Mouse (Mus musculus): ENCODE measurements around the gene Prlr. TPM values are rescaled to one million over a fixed set of nuclear protein-coding genes. Genes with fewer than 3 reads are reported as not detected.

Gene Prlr
- polyA plus RNA-seq, 1 experiment from 2014 or later, result 2.0 TPM

DNA sequence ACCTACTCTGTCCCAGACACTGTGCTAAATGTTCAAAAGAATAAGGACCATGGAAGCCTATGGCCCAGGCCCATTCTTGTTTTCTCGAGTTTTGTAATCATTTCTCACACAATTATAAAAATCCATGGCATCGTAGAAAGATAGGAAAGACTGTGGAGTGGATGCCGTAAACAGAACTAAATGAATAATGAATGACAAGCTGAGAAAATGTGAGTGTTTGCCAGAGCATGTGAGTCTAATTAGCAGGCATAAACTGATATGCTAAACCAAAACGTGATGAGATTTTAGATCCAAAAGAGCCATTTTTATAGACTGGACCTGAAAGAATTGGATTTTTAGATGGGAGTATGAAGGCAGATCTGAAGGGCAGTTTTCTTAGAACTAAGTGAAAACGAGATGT is 87.8 kb downstream of the Prlr start:
- H3K27me3 ChIP-seq (replicated peaks), result no peaks in the 10 kb centered on the region
- H3K4me3 ChIP-seq, result no peak overlapping the region
- no peaks in the 10 kb centered on the region for H3K36me3 ChIP-seq
- H3K9me3 ChIP-seq (replicated peaks), result no peaks in the 10 kb centered on the region
- no peak for ATAC-seq (ENCODE audit: insufficient number of reproducible peaks, low FRiP score)
- 81% methylated on average over 5 of the region's 5 CpGs for WGBS
- H3K9ac ChIP-seq, result no peak overlapping the region
- H3K4me2 ChIP-seq, result no peak overlapping the region
- H3K27ac ChIP-seq (ENCODE audit: poor library complexity, severe bottlenecking), result no peak overlapping the region
- H3K4me1 ChIP-seq (replicated peaks), result no peaks in the 10 kb centered on the region

- Histone ChIP-seq H3K4me3 (no peak overlapping the region), H3K9me3 (replicated peaks) (no peaks in the 10 kb centered on the region), H3K4me1 (replicated peaks) (no peaks in the 10 kb centered on the region), H3K9ac (no peak overlapping the region), H3K27me3 (replicated peaks) (no peaks in the 10 kb centered on the region), H3K4me2 (no peak overlapping the region), H3K27ac (ENCODE audit: poor library complexity, severe bottlenecking) (no peak overlapping the region), H3K36me3 (no peaks in the 10 kb centered on the region)
- WGBS, result 44% methylated on average over 3 of the region's 3 CpGs
- ATAC-seq (ENCODE audit: insufficient number of reproducible peaks, low FRiP score), result no peak
Measured at GRCm38 (mm10) chr15:10267251-10267650, 90.2 kb downstream of the Prlr start.

- no peaks in the 10 kb centered on the region for H3K36me3 ChIP-seq
- H3K4me1 ChIP-seq (replicated peaks), result no peaks in the 10 kb centered on the region
- H3K27ac ChIP-seq (ENCODE audit: poor library complexity, severe bottlenecking), result no peak overlapping the region
- H3K4me3 ChIP-seq, result no peak overlapping the region
- no peak for ATAC-seq (ENCODE audit: insufficient number of reproducible peaks, low FRiP score)
- H3K9me3 ChIP-seq (replicated peaks), result no peaks in the 10 kb centered on the region
- H3K4me2 ChIP-seq, result no peak overlapping the region
- H3K27me3 ChIP-seq (replicated peaks), result no peaks in the 10 kb centered on the region
- no peak overlapping the region for H3K9ac ChIP-seq
Measured at GRCm38 (mm10) chr15:10276386-10276785, 99.3 kb downstream of the Prlr start.

DNA sequence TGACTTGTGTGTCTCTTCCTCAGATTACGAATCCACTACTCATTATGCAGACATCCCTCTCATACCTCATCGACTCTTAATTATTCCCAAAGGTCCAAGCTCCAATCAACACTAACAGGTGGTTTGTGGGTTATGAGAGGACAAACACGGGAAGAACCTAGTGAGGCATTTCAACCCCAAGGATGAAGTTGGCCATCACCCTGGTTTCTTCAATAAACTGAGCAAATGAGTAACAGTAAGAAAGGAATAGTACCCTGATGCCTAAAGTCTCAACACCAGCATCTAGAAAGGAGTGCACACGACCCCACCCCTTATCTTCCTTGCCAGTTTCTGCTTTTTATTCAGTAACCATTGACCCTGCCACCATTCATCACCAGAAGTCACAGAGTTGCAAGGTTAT is 100.4 kb downstream of the Prlr start:
- ATAC-seq (ENCODE audit: insufficient number of reproducible peaks, low FRiP score), result no peak
- Histone ChIP-seq H3K4me1 (replicated peaks) (no peaks in the 10 kb centered on the region), H3K27ac (ENCODE audit: poor library complexity, severe bottlenecking) (no peak overlapping the region), H3K9ac (no peak overlapping the region), H3K36me3 (no peaks in the 10 kb centered on the region), H3K4me3 (no peak overlapping the region), H3K9me3 (replicated peaks) (no peaks in the 10 kb centered on the region), H3K4me2 (no peak overlapping the region), H3K27me3 (replicated peaks) (no peaks in the 10 kb centered on the region)
- 68% methylated on average over 4 of the region's 4 CpGs for WGBS

- no peak for ATAC-seq (ENCODE audit: insufficient number of reproducible peaks, low FRiP score)
- Histone ChIP-seq H3K4me1 (replicated peaks) (no peaks in the 10 kb centered on the region), H3K4me3 (no peak overlapping the region), H3K27ac (ENCODE audit: poor library complexity, severe bottlenecking) (no peak overlapping the region), H3K36me3 (no peaks in the 10 kb centered on the region), H3K27me3 (replicated peaks) (no peaks in the 10 kb centered on the region), H3K9ac (no peak overlapping the region), H3K4me2 (no peak overlapping the region), H3K9me3 (replicated peaks) (no peaks in the 10 kb centered on the region)
- WGBS, result 80% methylated on average over 5 of the region's 5 CpGs
Measured at GRCm38 (mm10) chr15:10281546-10281945, 104.5 kb downstream of the Prlr start.

GRCm38 (mm10) chr15:10283661-10284060 is 106.6 kb downstream of the Prlr start:
- Histone ChIP-seq H3K4me3 (no peak overlapping the region), H3K4me2 (no peak overlapping the region), H3K27ac (ENCODE audit: poor library complexity, severe bottlenecking) (no peak overlapping the region), H3K9me3 (replicated peaks) (no peaks in the 10 kb centered on the region), H3K4me1 (replicated peaks) (no peaks in the 10 kb centered on the region), H3K36me3 (no peaks in the 10 kb centered on the region), H3K9ac (no peak overlapping the region), H3K27me3 (replicated peaks) (no peaks in the 10 kb centered on the region)
- ATAC-seq (ENCODE audit: insufficient number of reproducible peaks, low FRiP score), result no peak

- 73% methylated on average over 1 of the region's 1 CpGs for WGBS
- no peak for ATAC-seq (ENCODE audit: insufficient number of reproducible peaks, low FRiP score)
- H3K27ac ChIP-seq (ENCODE audit: poor library complexity, severe bottlenecking), result no peak overlapping the region
Measured at GRCm38 (mm10) chr15:10296570-10296969, 119.5 kb downstream of the Prlr start.

DNA sequence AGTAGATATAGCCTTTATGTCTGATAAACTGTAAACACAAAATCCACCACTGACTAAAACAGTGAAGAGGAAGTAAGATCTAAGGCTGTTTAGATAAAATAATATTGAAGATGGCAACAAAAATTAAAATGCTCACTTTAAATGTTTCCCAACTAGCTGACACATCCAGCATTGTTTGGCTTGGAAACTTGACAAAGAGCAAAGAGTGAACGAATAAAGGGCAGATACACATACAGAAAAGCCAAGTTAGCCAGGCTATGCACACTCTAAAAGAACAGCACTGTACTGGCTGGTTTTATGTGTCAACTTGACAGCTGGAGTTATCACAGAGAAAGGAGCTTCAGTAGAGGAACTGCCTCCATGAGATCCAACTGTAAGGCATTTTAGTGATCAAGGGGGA is 121.0 kb downstream of the Prlr start:
- Histone ChIP-seq H3K9me3 (replicated peaks) (no peaks in the 10 kb centered on the region), H3K4me1 (replicated peaks) (no peaks in the 10 kb centered on the region), H3K9ac (no peak overlapping the region), H3K27ac (ENCODE audit: poor library complexity, severe bottlenecking) (no peak overlapping the region), H3K36me3 (no peaks in the 10 kb centered on the region), H3K27me3 (replicated peaks) (no peaks in the 10 kb centered on the region), H3K4me2 (no peak overlapping the region), H3K4me3 (no peak overlapping the region)
- 54% methylated on average over 1 of the region's 1 CpGs for WGBS
- ATAC-seq (ENCODE audit: insufficient number of reproducible peaks, low FRiP score), result no peak

More at GRCm38 (mm10) chr15:10296570-10296969, 119.5 kb downstream of the Prlr start:
- no peak overlapping the region for H3K9ac ChIP-seq
- no peaks in the 10 kb centered on the region for H3K9me3 ChIP-seq (replicated peaks)
- no peak overlapping the region for H3K4me2 ChIP-seq
- H3K36me3 ChIP-seq, result no peaks in the 10 kb centered on the region
- no peaks in the 10 kb centered on the region for H3K27me3 ChIP-seq (replicated peaks)
- H3K4me3 ChIP-seq, result no peak overlapping the region
- H3K4me1 ChIP-seq (replicated peaks), result no peaks in the 10 kb centered on the region

DNA sequence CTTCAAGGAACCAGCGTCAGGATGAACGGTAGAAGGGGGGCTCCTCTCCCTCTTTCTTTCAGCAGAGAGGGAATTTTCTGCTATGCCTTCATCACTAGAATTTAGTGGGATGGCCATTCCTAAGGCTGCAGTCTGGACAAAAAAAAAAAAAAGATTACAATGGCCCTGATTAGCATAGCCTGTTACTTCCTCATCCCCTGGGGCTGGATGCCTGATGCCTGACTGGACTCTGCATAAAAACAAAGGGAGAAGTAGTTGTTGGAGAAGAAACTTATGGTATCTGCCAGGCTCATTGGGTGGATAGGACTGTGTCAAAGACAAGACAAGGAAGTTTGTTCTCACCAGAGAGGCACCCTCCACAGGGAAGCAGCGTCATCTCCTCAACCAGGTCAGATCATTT is 122.4 kb downstream of the Prlr start:
- no peaks in the 10 kb centered on the region for H3K36me3 ChIP-seq
- no peaks in the 10 kb centered on the region for H3K4me1 ChIP-seq (replicated peaks)
- no peak overlapping the region for H3K9ac ChIP-seq
- ATAC-seq (ENCODE audit: insufficient number of reproducible peaks, low FRiP score), result no peak
- H3K27me3 ChIP-seq (replicated peaks), result no peaks in the 10 kb centered on the region
- no peak overlapping the region for H3K27ac ChIP-seq (ENCODE audit: poor library complexity, severe bottlenecking)
- no peaks in the 10 kb centered on the region for H3K9me3 ChIP-seq (replicated peaks)
- 78% methylated on average over 3 of the region's 3 CpGs for WGBS
- H3K4me2 ChIP-seq, result no peak overlapping the region
- H3K4me3 ChIP-seq, result no peak overlapping the region

GRCm38 (mm10) chr15:10306461-10306860 is 129.4 kb downstream of the Prlr start:
- Histone ChIP-seq H3K4me3 (no peak overlapping the region), H3K9me3 (replicated peaks) (no peaks in the 10 kb centered on the region), H3K27me3 (replicated peaks) (no peaks in the 10 kb centered on the region), H3K4me2 (no peak overlapping the region), H3K9ac (no peak overlapping the region), H3K36me3 (no peaks in the 10 kb centered on the region), H3K27ac (ENCODE audit: poor library complexity, severe bottlenecking) (no peak overlapping the region), H3K4me1 (replicated peaks) (no peaks in the 10 kb centered on the region)
- ATAC-seq (ENCODE audit: insufficient number of reproducible peaks, low FRiP score), result no peak
- WGBS, result 88% methylated on average over 1 of the region's 1 CpGs

DNA sequence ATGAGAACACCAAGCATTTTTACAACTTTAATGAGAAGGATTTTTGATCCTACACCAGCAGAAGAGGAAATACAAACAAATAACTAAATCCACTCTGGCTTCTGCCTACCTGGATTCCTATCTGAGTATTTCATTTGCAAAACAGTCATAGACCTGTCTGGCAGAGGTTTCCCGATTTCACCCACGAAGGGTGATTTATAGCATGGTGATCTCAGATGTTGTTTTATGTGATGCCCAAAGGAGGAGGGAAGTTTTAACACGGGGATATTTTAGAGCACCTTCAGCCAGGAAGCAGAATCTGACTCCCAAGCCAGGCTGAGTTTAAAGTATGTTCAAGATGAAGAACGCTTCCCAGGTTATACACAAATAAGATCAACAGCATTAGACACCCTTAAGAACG is 134.8 kb downstream of the Prlr start:
- Histone ChIP-seq H3K9me3 (replicated peaks) (no peaks in the 10 kb centered on the region), H3K36me3 (no peaks in the 10 kb centered on the region), H3K4me1 (replicated peaks) (no peaks in the 10 kb centered on the region), H3K9ac (no peak overlapping the region), H3K27ac (ENCODE audit: poor library complexity, severe bottlenecking) (no peak overlapping the region), H3K4me2 (no peak overlapping the region), H3K27me3 (replicated peaks) (no peaks in the 10 kb centered on the region), H3K4me3 (no peak overlapping the region)
- 71% methylated on average over 5 of the region's 5 CpGs for WGBS
- ATAC-seq (ENCODE audit: insufficient number of reproducible peaks, low FRiP score), result no peak

DNA sequence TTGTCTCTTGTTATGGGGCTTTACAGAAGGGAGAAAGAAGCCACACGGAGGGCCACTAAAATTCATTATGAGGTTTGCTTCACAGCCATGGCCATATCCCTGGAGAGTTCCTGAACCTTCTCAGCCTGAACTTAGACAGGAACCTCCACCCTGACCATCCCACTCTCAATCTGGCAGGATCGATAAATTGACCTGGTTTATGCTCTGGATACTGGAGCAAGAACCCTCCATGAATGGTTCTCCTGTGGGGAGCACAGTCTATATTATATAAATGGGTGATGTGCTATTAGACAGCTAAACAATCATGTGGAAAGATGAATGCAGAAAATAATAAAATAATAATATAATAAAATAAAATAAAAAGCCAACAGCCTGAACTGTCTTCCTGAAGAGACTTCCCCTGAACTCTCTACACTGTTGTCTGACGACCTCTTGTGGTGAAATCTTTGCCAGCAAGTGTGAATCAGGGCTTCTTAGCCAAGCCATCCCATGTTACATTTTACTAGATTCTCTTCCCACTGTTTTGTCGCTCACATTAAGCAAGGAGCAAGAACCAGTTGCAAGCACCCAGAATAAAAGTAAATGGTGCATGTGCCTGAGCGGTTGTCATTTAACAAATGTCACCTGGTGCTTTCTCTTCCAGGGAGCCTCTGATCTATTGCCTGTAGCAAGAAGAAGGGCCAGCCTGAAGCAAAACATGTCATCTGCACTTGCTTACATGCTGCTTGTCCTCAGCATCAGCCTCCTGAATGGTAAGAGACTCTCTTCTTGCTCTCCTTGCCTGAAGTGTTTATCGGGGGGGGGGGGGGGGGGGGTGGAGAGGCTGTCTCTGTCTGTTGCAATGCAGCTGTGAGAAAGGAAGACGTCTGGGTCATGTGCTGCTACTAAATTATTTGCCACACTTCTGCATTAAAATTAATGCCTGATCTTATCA is 136.8 kb downstream of the Prlr start:
- ATAC-seq (ENCODE audit: insufficient number of reproducible peaks, low FRiP score), result no peak
- Histone ChIP-seq H3K4me2 (no peak overlapping the region), H3K27ac (ENCODE audit: poor library complexity, severe bottlenecking) (no peak overlapping the region), H3K9me3 (replicated peaks) (no peaks in the 10 kb centered on the region), H3K9ac (no peak overlapping the region), H3K4me1 (replicated peaks) (no peaks in the 10 kb centered on the region), H3K36me3 (no peaks in the 10 kb centered on the region), H3K4me3 (no peak overlapping the region), H3K27me3 (replicated peaks) (no peaks in the 10 kb centered on the region)
- WGBS, result 50% methylated on average over 7 of the region's 7 CpGs
